Mouse (Mus musculus): Measurements from ENCODE around the gene Cxcr2.

DNA sequence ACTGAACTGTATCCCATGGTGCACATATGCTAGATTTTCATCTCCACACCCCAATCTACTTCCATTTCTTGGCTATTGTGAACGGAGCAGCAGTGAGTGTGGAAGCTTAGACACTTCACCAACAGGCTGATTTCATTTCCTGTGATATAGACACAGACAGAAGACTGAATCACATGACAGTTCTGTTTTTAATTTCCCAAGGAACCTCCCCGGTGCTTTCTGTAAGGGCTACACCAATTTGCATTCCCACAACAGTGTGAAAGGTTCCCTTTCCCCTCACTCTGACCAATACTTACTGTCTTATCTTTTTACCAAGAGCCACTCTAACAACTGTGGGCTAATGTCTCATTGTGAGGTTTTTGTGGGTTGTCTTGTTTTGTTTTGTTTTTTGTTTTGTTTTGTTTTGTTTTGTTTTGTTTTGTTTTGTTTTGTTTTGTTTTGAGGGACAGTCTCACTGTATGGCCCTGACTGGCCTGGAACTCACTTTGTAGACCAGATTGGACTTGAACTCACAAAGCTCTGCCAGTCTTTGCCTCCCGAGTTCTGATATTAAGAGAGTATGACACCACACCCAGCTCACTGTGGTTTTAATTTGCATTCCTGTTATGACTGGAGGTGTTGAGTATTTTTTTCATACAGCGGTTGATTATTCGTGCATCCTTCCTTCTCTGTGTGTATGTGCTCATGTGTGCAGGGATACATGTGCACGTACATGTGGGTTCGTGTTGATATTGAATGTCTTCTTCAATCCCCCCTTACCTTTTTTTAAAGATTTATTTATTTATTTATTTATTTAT is 47.5 kb downstream of the Cxcr2 start:
- TF ChIP-seq CTCF (IDR thresholded peaks at IDR 0.05; ENCODE audit: borderline replicate concordance, control insufficient read depth, extremely low read depth, insufficient read depth, low read length, poor library complexity) (no peak), POLR2A (IDR thresholded peaks at IDR 0.05; ENCODE audit: control insufficient read depth, extremely low read depth, insufficient read depth, low read length, poor library complexity) (no peak)
